Mouse (Mus musculus) forebrain, embryonic 14.5 days (tissue): ENCODE data around the gene A530064D06Rik. TPM values are rescaled to one million over a fixed set of nuclear protein-coding genes. Genes with fewer than 3 reads are reported as not detected.
"Not testable (repeated sequence)": the region's sequence is repeated elsewhere in the genome, so short reads cannot be mapped to it uniquely, and the experiment has no call there.

ENCODE experiments used
- ATAC-seq: fragments of 200-750 bp; cut with Nextera tagmentation; 2 replicates; pipeline ENCODE4 v1.8.0; 2017; ENCODE audit warnings: mild to moderate bottlenecking, moderate library complexity
- DNase-seq: peaks from one replicate; pipeline ENCODE4 v3.0.0-alpha.2; 2015; ENCODE audit warnings: low spot score
- H3K27ac ChIP-seq: fragments of 300-500 bp; sonication (generic); 2 replicates; pipeline ENCODE4 v1.5.1; 2014; ENCODE audit warnings: low read depth, mild to moderate bottlenecking, control low read depth, low read length, moderate library complexity
- H3K27me3 ChIP-seq: fragments of 300-500 bp; sonication (generic); replicated peaks from 2 replicates; pipeline ENCODE4 v1.6.1; 2014; ENCODE audit warnings: low read length, control low read depth, mixed read lengths; ENCODE audit not compliant: control insufficient read depth, insufficient read depth
- H3K36me3 ChIP-seq: fragments of 300-500 bp; sonication (generic); 2 replicates; pipeline ENCODE4 v1.6.1; 2014; ENCODE audit warnings: low read length, control low read depth; ENCODE audit not compliant: control insufficient read depth, insufficient read depth
- H3K4me1 ChIP-seq: fragments of 300-500 bp; sonication (generic); 2 replicates; pipeline ENCODE4 v1.6.1; 2014; ENCODE audit warnings: antibody characterized with exemption, low read length, control low read depth; ENCODE audit not compliant: control insufficient read depth, insufficient read depth
- H3K4me2 ChIP-seq: fragments of 300-500 bp; sonication (generic); 2 replicates; pipeline ENCODE4 v1.6.1; 2014; ENCODE audit warnings: mild to moderate bottlenecking, control low read depth, low read length
- H3K4me3 ChIP-seq: fragments of 300-500 bp; sonication (generic); 2 replicates; pipeline ENCODE4 v1.5.1; 2014; ENCODE audit warnings: low read depth, low read length, control low read depth
- H3K9ac ChIP-seq: fragments of 300-500 bp; sonication (generic); 2 replicates; pipeline ENCODE4 v1.6.1; 2014; ENCODE audit warnings: mild to moderate bottlenecking, low read length, control low read depth, moderate library complexity
- H3K9me3 ChIP-seq: fragments of 300-500 bp; sonication (generic); replicated peaks from 2 replicates; pipeline ENCODE4 v1.6.1; 2016; ENCODE audit warnings: low read length, control low read depth, mixed read lengths; ENCODE audit not compliant: control insufficient read depth
- WGBS: fragments of 180-500 bp; shearing (Covaris S2); extraction: QIAGEN DNeasy Blood & Tissue Kit; methylation state at CpG from one replicate; pipeline ENCODE4 v1.1.7; 2014; 5-methylcytosine and 5-hydroxymethylcytosine counted together
- polyA plus RNA-seq: library from polyadenylated mRNA; unstranded; fragments of >200 nt; fragmentation: Nextera tagmentation; extraction: Ambion mirVana; gene quantifications from 2 replicates; pipeline ENCODE4 v1.2.1, GENCODE M21; 2014

The A530064D06Rik gene
- polyA plus RNA-seq = not detected in 2 replicates

- not testable (repeated sequence) for H3K27ac ChIP-seq, H3K36me3 ChIP-seq, ATAC-seq, H3K4me3 ChIP-seq, H3K4me2 ChIP-seq, H3K9ac ChIP-seq, DNase-seq, H3K9me3 ChIP-seq, H3K27me3 ChIP-seq, H3K4me1 ChIP-seq
- WGBS = 76% methylated on average over 2 of the region's 2 CpGs
Measured at GRCm38 (mm10) chr17:48167103-48167502, at the start of gene A530064D06Rik. A530064D06Rik (minus strand) TSS chr17:48167275.

- no peaks in the 10 kb centered on the region for H3K9me3 ChIP-seq
- no peak overlapping the region for H3K4me3 ChIP-seq
- no peaks in the 10 kb centered on the region for H3K4me1 ChIP-seq
- ATAC-seq (no peak), DNase-seq (no peak)
- WGBS = 94% methylated on average over 1 of the region's 1 CpGs
- H3K27ac ChIP-seq = no peak overlapping the region
- H3K27me3 ChIP-seq = no peaks in the 10 kb centered on the region
- no peak overlapping the region for H3K9ac ChIP-seq
- H3K4me2 ChIP-seq = no peak overlapping the region
- no peaks in the 10 kb centered on the region for H3K36me3 ChIP-seq
Measured at GRCm38 (mm10) chr17:48215429-48215828, 48.4 kb upstream of the A530064D06Rik start.

DNA sequence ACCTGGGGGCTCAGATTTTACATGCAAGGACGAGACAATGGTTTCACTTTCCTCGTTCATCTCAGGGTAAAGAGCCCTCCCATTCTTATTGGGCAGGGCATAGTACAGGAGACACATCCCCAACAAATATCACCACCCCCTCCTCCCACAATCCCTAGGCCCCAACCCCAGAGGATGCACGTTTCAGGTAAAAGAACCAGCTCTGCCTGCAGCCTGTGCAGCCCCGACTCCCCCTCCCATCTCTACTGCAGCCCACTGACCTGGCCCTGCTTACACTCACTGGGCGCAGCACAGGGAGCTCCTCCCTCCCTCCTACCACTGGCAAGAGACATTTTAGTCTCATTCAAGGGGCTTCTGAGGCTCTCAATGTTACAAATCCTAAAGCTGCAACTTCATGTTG lies 46.4 kb upstream of the A530064D06Rik start:
- Histone ChIP-seq H3K36me3 (no peaks in the 10 kb centered on the region), H3K4me2 (no peak overlapping the region), H3K27ac (no peak overlapping the region), H3K4me3 (no peak overlapping the region), H3K4me1 (no peaks in the 10 kb centered on the region), H3K27me3 (no peaks in the 10 kb centered on the region), H3K9me3 (no peaks in the 10 kb centered on the region), H3K9ac (no peak overlapping the region)
- ATAC-seq (no peak), DNase-seq (no peak)
- 70% methylated on average over 5 of the region's 5 CpGs for WGBS

GRCm38 (mm10) chr17:48212596-48212995 lies 45.5 kb upstream of the A530064D06Rik start:
- Histone ChIP-seq H3K9me3 (no peaks in the 10 kb centered on the region), H3K9ac (no peak overlapping the region), H3K27ac (no peak overlapping the region), H3K4me2 (no peak overlapping the region), H3K27me3 (no peaks in the 10 kb centered on the region), H3K4me1 (no peaks in the 10 kb centered on the region), H3K4me3 (no peak overlapping the region), H3K36me3 (no peaks in the 10 kb centered on the region)
- ATAC-seq = no peak
- 96% methylated on average over 12 of the region's 12 CpGs for WGBS
- no peak for DNase-seq

- WGBS = 96% methylated on average over 12 of the region's 12 CpGs
- Histone ChIP-seq H3K27me3 (no peaks in the 10 kb centered on the region), H3K4me2 (no peak overlapping the region), H3K9me3 (no peaks in the 10 kb centered on the region), H3K4me3 (no peak overlapping the region), H3K27ac (no peak overlapping the region), H3K9ac (no peak overlapping the region), H3K4me1 (no peaks in the 10 kb centered on the region), H3K36me3 (no peaks in the 10 kb centered on the region)
- DNase-seq = no peak
- ATAC-seq = no peak
Measured at GRCm38 (mm10) chr17:48203086-48203485, 36.0 kb upstream of the A530064D06Rik start.

DNA sequence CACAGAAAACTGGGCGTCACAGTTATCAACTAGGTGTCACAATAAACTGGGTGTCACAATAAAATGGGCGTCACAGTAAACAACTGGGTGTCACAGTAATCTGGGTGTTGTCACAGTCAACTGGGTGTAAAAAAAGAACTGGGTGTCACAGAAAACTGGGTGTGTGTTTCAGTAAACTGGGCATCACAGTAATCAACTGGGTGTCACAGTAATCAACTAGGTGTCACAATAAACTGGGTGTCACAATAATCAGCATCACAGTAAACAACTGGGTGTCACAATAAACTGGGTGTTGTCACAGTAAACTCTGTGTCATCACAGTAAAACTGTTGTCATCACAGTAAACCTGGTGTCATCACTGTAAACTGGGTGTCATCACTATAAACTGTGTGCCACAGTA lies 25.3 kb upstream of the A530064D06Rik start:
- 88% methylated on average over 2 of the region's 2 CpGs for WGBS
- no peaks in the 10 kb centered on the region for H3K9me3 ChIP-seq
- H3K4me1 ChIP-seq = no peaks in the 10 kb centered on the region
- no peaks in the 10 kb centered on the region for H3K36me3 ChIP-seq
- H3K27ac ChIP-seq = no peak overlapping the region
- H3K27me3 ChIP-seq = no peaks in the 10 kb centered on the region
- H3K4me2 ChIP-seq = no peak overlapping the region
- H3K9ac ChIP-seq = no peak overlapping the region
- no peak overlapping the region for H3K4me3 ChIP-seq
- ATAC-seq (no peak), DNase-seq (no peak)

DNA sequence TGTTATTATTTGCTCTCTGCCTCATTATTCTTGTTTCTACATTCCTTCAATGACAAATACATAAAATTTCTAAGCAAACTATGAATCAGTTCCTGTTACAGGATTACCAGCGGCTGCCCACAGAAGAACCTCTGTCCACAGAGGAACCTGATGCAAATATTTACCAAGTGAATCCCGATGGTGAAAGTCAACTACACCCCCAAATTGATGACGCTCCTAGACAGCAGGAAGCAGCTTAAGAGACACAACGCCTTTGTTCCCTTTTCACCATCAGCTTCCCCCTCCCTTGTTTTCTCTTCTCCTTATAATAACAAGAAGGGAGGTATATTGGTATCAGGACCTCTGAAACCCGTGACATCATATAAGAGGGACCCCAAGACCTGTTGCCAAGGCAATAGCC lies 18.2 kb upstream of the A530064D06Rik start:
- no peak overlapping the region for H3K9ac ChIP-seq
- 80% methylated on average over 5 of the region's 5 CpGs for WGBS
- no peak overlapping the region for H3K27ac ChIP-seq
- H3K4me2 ChIP-seq = no peak overlapping the region
- H3K4me3 ChIP-seq = no peak overlapping the region
- no peaks in the 10 kb centered on the region for H3K9me3 ChIP-seq
- H3K27me3 ChIP-seq = no peaks in the 10 kb centered on the region
- ATAC-seq (no peak), DNase-seq (no peak)
- H3K4me1 ChIP-seq = no peaks in the 10 kb centered on the region
- no peaks in the 10 kb centered on the region for H3K36me3 ChIP-seq

GRCm38 (mm10) chr17:48157382-48158076 lies 9.5 kb downstream of the A530064D06Rik start:
- no peaks in the 10 kb centered on the region for H3K9me3 ChIP-seq
- ATAC-seq = no peak
- no peaks in the 10 kb centered on the region for H3K27me3 ChIP-seq
- 67% methylated on average over 1 of the region's 1 CpGs for WGBS
- H3K4me1 ChIP-seq = no peaks in the 10 kb centered on the region
- no peak for DNase-seq
- no peak overlapping the region for H3K27ac ChIP-seq
- no peak overlapping the region for H3K9ac ChIP-seq
- H3K4me3 ChIP-seq = no peak overlapping the region
- H3K36me3 ChIP-seq = no peaks in the 10 kb centered on the region
- H3K4me2 ChIP-seq = no peak overlapping the region

- H3K4me3 ChIP-seq = no peak within 1 kb of the TSS
- no peak for ATAC-seq
- no peaks in the 10 kb centered on the region for H3K4me1 ChIP-seq
- no peaks in the 10 kb centered on the region for H3K9me3 ChIP-seq
- WGBS = 82% methylated on average over 3 of the region's 3 CpGs
- no peaks in the 10 kb centered on the region for H3K27me3 ChIP-seq
- no peak within 1 kb of the TSS for H3K4me2 ChIP-seq
- no peak within 1 kb of the TSS for H3K9ac ChIP-seq
- H3K36me3 ChIP-seq = no peaks in the 10 kb centered on the region
- DNase-seq = no peak
- H3K27ac ChIP-seq = no peak within 1 kb of the TSS
Measured at GRCm38 (mm10) chr17:48146120-48146519, 21.0 kb downstream of the A530064D06Rik start, which contains the start of gene 9830107B12Rik. 9830107B12Rik (minus strand) TSS chr17:48146268.
